Mouse (Mus musculus) heart, adult 8-10 months (tissue): ENCODE data around the gene Nfib. TPM values are rescaled to one million over a fixed set of nuclear protein-coding genes. Genes with fewer than 3 reads are reported as not detected.

ENCODE experiments used
- DNase-seq: peaks from one replicate; pipeline ENCODE4 v3.0.0; 2022; ENCODE audit warnings: low spot score
- total RNA-seq, 4 experiments: library from RNA; stranded (reverse); gene quantifications; 2 replicates each; pipeline ENCODE4 v1.2.4; 2022

The Nfib gene
- total RNA-seq, 4 experiments from 2014 or later, result 115 to 138 (median 131) TPM

GRCm38 (mm10) chr4:82466144-82466543, 239.4 kb downstream of the Nfib start:
- DNase-seq, result no peak

GRCm38 (mm10) chr4:82464051-82464632, 241.4 kb downstream of the Nfib start:
- DNase-seq, result peak; percentile 77

- DNase-seq, result no peak
Observed at GRCm38 (mm10) chr4:82463189-82463715, 242.3 kb downstream of the Nfib start.

- no peak for DNase-seq
Observed at GRCm38 (mm10) chr4:82461676-82462075, 243.9 kb downstream of the Nfib start.

GRCm38 (mm10) chr4:82458895-82459294, 246.7 kb downstream of the Nfib start:
- DNase-seq, result no peak

- DNase-seq, result no peak
Observed at GRCm38 (mm10) chr4:82456908-82457307, 248.6 kb downstream of the Nfib start.

GRCm38 (mm10) chr4:82456323-82456713, 249.2 kb downstream of the Nfib start:
- no peak for DNase-seq

GRCm38 (mm10) chr4:82455617-82456322, 249.8 kb downstream of the Nfib start:
- DNase-seq, result no peak

GRCm38 (mm10) chr4:82454989-82455388, 250.6 kb downstream of the Nfib start:
- no peak for DNase-seq

- no peak for DNase-seq
Observed at GRCm38 (mm10) chr4:82453341-82453740, 252.2 kb downstream of the Nfib start.

- no peak for DNase-seq
Observed at GRCm38 (mm10) chr4:82452905-82453304, 252.6 kb downstream of the Nfib start.

GRCm38 (mm10) chr4:82447061-82447671, 258.4 kb downstream of the Nfib start:
- peak; percentile 97 for DNase-seq

- no peak for DNase-seq
Observed at GRCm38 (mm10) chr4:82444078-82444477, 261.5 kb downstream of the Nfib start.

- DNase-seq, result no peak
Observed at GRCm38 (mm10) chr4:82443441-82443840, 262.1 kb downstream of the Nfib start.

- DNase-seq, result no peak
Observed at GRCm38 (mm10) chr4:82443003-82443402, 262.5 kb downstream of the Nfib start.

GRCm38 (mm10) chr4:82440606-82441005, 264.9 kb downstream of the Nfib start:
- no peak for DNase-seq

- DNase-seq, result no peak
Observed at GRCm38 (mm10) chr4:82439813-82440212, 265.7 kb downstream of the Nfib start.

- no peak for DNase-seq
Observed at GRCm38 (mm10) chr4:82438631-82439030, 266.9 kb downstream of the Nfib start.

- DNase-seq, result no peak
Observed at GRCm38 (mm10) chr4:82437533-82438318, 267.8 kb downstream of the Nfib start.

- no peak for DNase-seq
Observed at GRCm38 (mm10) chr4:82436656-82437055, 268.9 kb downstream of the Nfib start.

- DNase-seq, result peak; percentile 86
Observed at GRCm38 (mm10) chr4:82435716-82436115, 269.8 kb downstream of the Nfib start.
